Mouse (Mus musculus) brain, embryonic 14.5 days (tissue): ENCODE measurements around the gene Pgm5.
"Not testable (repeated sequence)": the region's sequence is repeated elsewhere in the genome, so short reads cannot be mapped to it uniquely, and the experiment has no call there.

Experiments used
- CTCF ChIP-seq: fragments of 200-500 bp; IDR thresholded peaks from 2 replicates; pipeline ENCODE4 v1.5.1; 2012; ENCODE audit warnings: inconsistent platforms, mild to moderate bottlenecking, moderate library complexity, borderline replicate concordance; ENCODE audit not compliant: insufficient read depth, insufficient read length; ENCODE audit errors: extremely low read depth
- POLR2A ChIP-seq: fragments of 200-500 bp; IDR thresholded peaks from 2 replicates; pipeline ENCODE4 v1.6.1; 2012; ENCODE audit warnings: mild to moderate bottlenecking, inconsistent platforms, borderline replicate concordance; ENCODE audit not compliant: poor library complexity, insufficient read depth, insufficient read length, severe bottlenecking; ENCODE audit errors: extremely low read depth

GRCm38 (mm10) chr19:24703168-24703567 lies 158.5 kb downstream of the Pgm5 start:
- TF ChIP-seq CTCF, POLR2A: not testable (repeated sequence)
